ENCODE assay signal across 14 mouse cellular contexts in genomic region chr4:65896092-65897027, GRCm38 (mm10).
DNase-seq lines count a peak whose midpoint lies in the region; ATAC-seq and TF ChIP-seq lines count a peak whose summit lies in the region.
"Had no signal": no experiment of that assay in that cellular context is flagged by ENCODE, and none has a peak within 500 bp of the region (broad histone marks: within the 10 kb centered on the region; RNA-seq: fewer than 3 reads in every experiment).

No protein-coding gene starts in this region.

- H3K4me1 ChIP-seq in forebrain, postnatal 0 days (ENCODE audit: insufficient read depth): peaks cover 8% of the 10 kb centered on the region; the same call in 1 of the 2 replicates
- H3K4me1 ChIP-seq: embryonic facial prominence, embryonic 15.5 days had no signal

- WGBS in forebrain, postnatal 0 days: 47% methylated on average over 5 of the region's 5 CpGs

- H3K36me3 ChIP-seq in forebrain, postnatal 0 days (ENCODE audit: insufficient read depth): no peaks in the 10 kb centered on the region
- H3K36me3 ChIP-seq: embryonic facial prominence, embryonic 15.5 days had no signal

- H3K4me3 ChIP-seq in forebrain, postnatal 0 days (ENCODE audit: low read depth, low read length): no peak overlapping the region
- H3K4me3 ChIP-seq: embryonic facial prominence, embryonic 15.5 days; myocyte had no signal

- ATAC-seq in forebrain, postnatal 0 days: peak; percentile 90
- no peak for ATAC-seq in erythroblast, adult 5-6 weeks (replicated peaks; ENCODE audit: low FRiP score, poor library complexity, severe bottlenecking)

- intact Hi-C loops in left cerebral cortex, postnatal 4 days (cut with DNase I): no loop called here
- intact Hi-C loops in left cerebral cortex, postnatal 10 days (cut with DNase I): no loop called here

- no peaks in the 10 kb centered on the region for H3K9me3 ChIP-seq in forebrain, postnatal 0 days (ENCODE audit: low read length)
- H3K9me3 ChIP-seq: embryonic facial prominence, embryonic 15.5 days had no signal

- no peak overlapping the region for H3K27ac ChIP-seq in forebrain, postnatal 0 days (ENCODE audit: low read depth, low read length)
- H3K27ac ChIP-seq: embryonic facial prominence, embryonic 15.5 days had no signal

- TF ChIP-seq CTCF in forebrain, postnatal 0 days (IDR thresholded peaks at IDR 0.05; ENCODE audit: low read depth): no peak

- no peak overlapping the region for H3K9ac ChIP-seq in forebrain, postnatal 0 days
- H3K9ac ChIP-seq: embryonic facial prominence, embryonic 15.5 days; lung, embryonic 14.5 days had no signal

- no peak overlapping the region for H3K4me2 ChIP-seq in forebrain, postnatal 0 days (ENCODE audit: low read depth)
- H3K4me2 ChIP-seq: embryonic facial prominence, embryonic 15.5 days; lung, embryonic 14.5 days had no signal

- no peaks in the 10 kb centered on the region for H3K27me3 ChIP-seq in forebrain, postnatal 0 days (ENCODE audit: insufficient read depth, low read length)
- H3K27me3 ChIP-seq: CH12.LX; embryonic facial prominence, embryonic 15.5 days had no signal

- DNase-seq in left cerebral cortex, postnatal 4 days: peak; percentile 38
- no peak for DNase-seq in left cerebral cortex, postnatal 10 days (ENCODE audit: extremely low spot score in 1 of 2, low spot score in 2 of 2)
- peak; percentile 37 for DNase-seq in forebrain, postnatal 0 days
- peak; percentile 88 for DNase-seq in mesoderm, embryonic 11.5 days (ENCODE audit: low read depth, low spot score)
- peak; percentile 53 for DNase-seq in retina, embryonic 14.5 days (ENCODE audit: low spot score)
- no peak for DNase-seq in thymus, postnatal 4 days
- DNase-seq in layer of hippocampus, adult 8-10 months (ENCODE audit: low spot score in 2 of 2): no peak
- DNase-seq: heart, adult 11 months; kidney, adult 18-20 months; lung, embryonic 14.5 days had no signal

Comparison
In these comparisons a context has a peak if more than half of its experiments do, and no peak if none do; other contexts are left out.
1. DNase-seq: peak in left cerebral cortex, postnatal 4 days (single experiment), forebrain, postnatal 0 days (single experiment), mesoderm, embryonic 11.5 days (single experiment) and retina, embryonic 14.5 days (single experiment); none in left cerebral cortex, postnatal 10 days (0 of 2), thymus, postnatal 4 days (single experiment) and layer of hippocampus, adult 8-10 months (0 of 2).